Mouse (Mus musculus) MEL (cell line): Measurements from ENCODE around the gene Limk2. TPM values are rescaled to one million over a fixed set of nuclear protein-coding genes. Genes with fewer than 3 reads are reported as not detected.

Experiments used
- DNase-seq: peaks from one replicate; pipeline ENCODE4 v3.0.0; 2011; ENCODE audit warnings: low read depth, low spot score
- H3K27ac ChIP-seq: 2 replicates; pipeline ENCODE4 v1.5.1; 2012; ENCODE audit warnings: low read depth, mild to moderate bottlenecking, control low read depth, low read length, moderate library complexity; ENCODE audit not compliant: control insufficient read depth
- H3K27me3 ChIP-seq, 2 experiments: fragments of 150-350 bp in 1 of 2; sonication (generic) in 1 of 2; 2 replicates each; pipeline ENCODE4 v1.6.1; 2012; ENCODE audit warnings: low read length in 2 of 2, mild to moderate bottlenecking in 2 of 2, improper control_type of control experiment in 1 of 2, moderate library complexity in 1 of 2; ENCODE audit not compliant: insufficient read depth in 2 of 2, control insufficient read depth in 1 of 2
- H3K36me3 ChIP-seq, 2 experiments: 2 replicates each; pipeline ENCODE4 v1.6.1; 2012 to 2014; ENCODE audit warnings: low read length in 2 of 2, improper control_type of control experiment in 1 of 2, inconsistent platforms in 1 of 2, mild to moderate bottlenecking in 1 of 2; ENCODE audit not compliant: insufficient read depth in 2 of 2, control insufficient read depth in 1 of 2
- H3K4me1 ChIP-seq, 2 experiments: fragments of 150-350 bp in 1 of 2; sonication (generic) in 1 of 2; 2 replicates each; pipeline ENCODE4 v1.6.1; 2012; ENCODE audit warnings: low read length in 2 of 2, improper control_type of control experiment in 1 of 2, mild to moderate bottlenecking in 1 of 2; ENCODE audit not compliant: insufficient read depth in 2 of 2, control insufficient read depth in 1 of 2
- H3K4me3 ChIP-seq, 2 experiments: fragments of 150-350 bp in 1 of 2; sonication (generic) in 1 of 2; 2 replicates each; pipeline ENCODE4 v1.5.1; 2012; ENCODE audit warnings: low read depth in 2 of 2, low read length in 2 of 2, mild to moderate bottlenecking in 2 of 2, moderate library complexity in 2 of 2, control low read depth in 1 of 2, improper control_type of control experiment in 1 of 2; ENCODE audit not compliant: control insufficient read depth in 1 of 2, insufficient read depth in 1 of 2
- H3K79me2 ChIP-seq: 2 replicates; pipeline ENCODE4 v1.6.1; 2012; ENCODE audit warnings: mild to moderate bottlenecking, low read length, moderate library complexity; ENCODE audit not compliant: control insufficient read depth, poor library complexity, insufficient read depth
- H3K9ac ChIP-seq: 2 replicates; pipeline ENCODE4 v1.6.1; 2012; ENCODE audit warnings: low read depth, mild to moderate bottlenecking, control low read depth, low read length, moderate library complexity; ENCODE audit not compliant: control insufficient read depth, poor library complexity, severe bottlenecking
- H3K9me3 ChIP-seq: fragments of 150-350 bp; sonication (generic); replicated peaks from 2 replicates; pipeline ENCODE4 v1.6.1; 2012; ENCODE audit warnings: mild to moderate bottlenecking, low read length, improper control_type of control experiment, moderate library complexity; ENCODE audit not compliant: insufficient read depth
- CHD1 ChIP-seq: IDR thresholded peaks from 2 replicates; pipeline ENCODE4 v1.6.1; 2012; ENCODE audit warnings: low read depth, mild to moderate bottlenecking, inconsistent platforms, low read length, improper control_type of control experiment
- CTCF ChIP-seq, 3 experiments: IDR thresholded peaks in 2 of 3; conservative IDR thresholded peaks in 1 of 3; 2 replicates each; pipeline ENCODE4 v1.5.1; 2011 to 2012; ENCODE audit warnings: low read length in 3 of 3, low read depth in 2 of 3, mild to moderate bottlenecking in 2 of 3, improper control_type of control experiment in 1 of 3, inconsistent platforms in 1 of 3, mixed read lengths in 1 of 3, moderate library complexity in 1 of 3; ENCODE audit not compliant: control insufficient read depth in 1 of 3, insufficient read depth in 1 of 3, poor library complexity in 1 of 3, severe bottlenecking in 1 of 3
- ELF1 ChIP-seq: IDR thresholded peaks from 2 replicates; pipeline ENCODE4 v1.6.1; 2014; ENCODE audit warnings: low read depth, mild to moderate bottlenecking, inconsistent platforms, low read length, improper control_type of control experiment, moderate library complexity
- EP300 ChIP-seq, 2 experiments: IDR thresholded peaks; 2 replicates each; pipeline ENCODE4 v1.6.1; 2011; ENCODE audit warnings: improper control_type of control experiment in 2 of 2, low read length in 2 of 2, low read depth in 1 of 2, mild to moderate bottlenecking in 1 of 2
- ETS1 ChIP-seq: IDR thresholded peaks from 2 replicates; pipeline ENCODE4 v1.6.1; 2012; ENCODE audit warnings: low read depth, mild to moderate bottlenecking, inconsistent platforms, low read length, improper control_type of control experiment, moderate library complexity
- GATA1 ChIP-seq: IDR thresholded peaks from 2 replicates; pipeline ENCODE4 v1.6.1; 2011; ENCODE audit warnings: low read depth, low read length, improper control_type of control experiment
- HCFC1 ChIP-seq: IDR thresholded peaks from 2 replicates; pipeline ENCODE4 v1.6.1; 2012; ENCODE audit warnings: low read depth, mild to moderate bottlenecking, inconsistent platforms, low read length, improper control_type of control experiment, moderate library complexity
- KAT2A ChIP-seq: conservative IDR thresholded peaks from 2 replicates; pipeline ENCODE4 v1.6.1; 2012; ENCODE audit warnings: low read depth, low read length, improper control_type of control experiment, inconsistent platforms
- MAX ChIP-seq: IDR thresholded peaks from 2 replicates; pipeline ENCODE4 v1.6.1; 2011; ENCODE audit warnings: low read length, improper control_type of control experiment
- MYB ChIP-seq: IDR thresholded peaks from 2 replicates; pipeline ENCODE4 v1.6.1; 2011; ENCODE audit warnings: mild to moderate bottlenecking, low read depth, low read length, improper control_type of control experiment
- MYC ChIP-seq: IDR thresholded peaks from 2 replicates; pipeline ENCODE4 v1.6.1; 2011; ENCODE audit warnings: low read depth, mild to moderate bottlenecking, low read length, improper control_type of control experiment, moderate library complexity
- NRF1 ChIP-seq: IDR thresholded peaks from 2 replicates; pipeline ENCODE4 v1.6.1; 2014; ENCODE audit warnings: low read depth, mild to moderate bottlenecking, inconsistent platforms, low read length, improper control_type of control experiment, moderate library complexity; ENCODE audit not compliant: poor library complexity, insufficient read depth, severe bottlenecking
- POLR2A ChIP-seq, 2 experiments: IDR thresholded peaks; 2 replicates each; pipeline ENCODE4 v1.6.1; 2011 to 2012; ENCODE audit warnings: low read length in 2 of 2, mild to moderate bottlenecking in 2 of 2, control low read depth in 1 of 2, improper control_type of control experiment in 1 of 2, low read depth in 1 of 2, moderate library complexity in 1 of 2; ENCODE audit not compliant: control insufficient read depth in 1 of 2, insufficient read depth in 1 of 2, poor library complexity in 1 of 2
- POLR2AphosphoS2 ChIP-seq: IDR thresholded peaks from 2 replicates; pipeline ENCODE4 v1.6.1; 2011; ENCODE audit warnings: low read length, improper control_type of control experiment
- RAD21 ChIP-seq: IDR thresholded peaks from 2 replicates; pipeline ENCODE4 v1.6.1; 2011; ENCODE audit warnings: mild to moderate bottlenecking, low read depth, low read length, improper control_type of control experiment
- USF1 ChIP-seq: IDR thresholded peaks from 2 replicates; pipeline ENCODE4 v1.6.1; 2014; ENCODE audit warnings: low read depth, mild to moderate bottlenecking, inconsistent platforms, low read length, improper control_type of control experiment, moderate library complexity
- ZC3H11A ChIP-seq: IDR thresholded peaks from 2 replicates; pipeline ENCODE4 v1.6.1; 2012; ENCODE audit warnings: low read depth, mild to moderate bottlenecking, inconsistent platforms, low read length, improper control_type of control experiment
- ZMIZ1 ChIP-seq: IDR thresholded peaks from 2 replicates; pipeline ENCODE4 v1.6.1; 2012; ENCODE audit warnings: low read depth, mild to moderate bottlenecking, inconsistent platforms, low read length, improper control_type of control experiment, moderate library complexity
- polyA plus RNA-seq, 2 experiments: library from polyadenylated mRNA; stranded (reverse) in 1 of 2; unstranded in 1 of 2; fragments of >175 nt in 1 of 2; fragments of >200 nt in 1 of 2; gene quantifications; 2 replicates each; pipeline versions ENCODE4 v1.2.1 to v1.2.4; 2012; ENCODE audit warnings: low replicate concordance in 2 of 2, low read depth in 1 of 2; ENCODE audit not compliant: insufficient read length in 2 of 2, insufficient read depth in 1 of 2, missing spikeins in 1 of 2
- total RNA-seq: library from RNA; depleted of rRNA; stranded (reverse); fragments of 300-350 nt; gene quantifications from 2 replicates; pipeline ENCODE4 v1.2.3, GENCODE M21; 2012

The Limk2 gene
- total and polyA plus RNA-seq, 3 experiments, result 19.6 to 29.1 TPM; not detected in 1

DNA sequence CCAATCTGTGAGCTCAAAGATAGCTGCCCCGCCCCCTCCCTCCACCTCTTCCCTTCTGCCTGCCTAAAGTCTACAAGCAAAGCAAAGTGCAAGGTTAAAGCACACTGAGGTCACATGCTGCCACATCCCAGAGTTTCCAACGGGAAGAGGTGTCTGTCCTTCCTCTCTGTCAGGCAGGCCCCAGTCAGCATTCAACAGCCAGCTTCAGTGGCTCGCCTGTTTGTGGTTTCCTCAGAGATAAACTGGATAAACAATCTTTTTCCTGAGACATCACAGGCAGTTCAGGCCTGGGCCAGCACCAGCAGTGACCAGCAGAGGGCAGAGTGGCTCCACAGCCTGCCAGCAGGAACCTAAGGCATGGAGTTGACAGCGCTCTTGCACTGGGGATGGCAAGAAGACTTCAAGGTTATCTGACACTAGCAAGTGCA lies 22.0 kb downstream of the Limk2 start (continued):
- TF ChIP-seq KAT2A (0 out of 2 replicates have a peak, but pooled peaks have one; percentile 15), ETS1 (peak; percentile 82), POLR2AphosphoS2 (no peak), POLR2A (IDR thresholded peaks at IDR 0.05; ENCODE audit: control insufficient read depth in 1 of 2, insufficient read depth in 1 of 2, low read depth in 1 of 2, low read length in 2 of 2, poor library complexity in 1 of 2) (no peak), MAX (peak; percentile 85), EP300 (IDR thresholded peaks at IDR 0.05; ENCODE audit: low read depth in 1 of 2, low read length in 2 of 2) (peak; percentile 79 to 80), MYB (peak; percentile 64), ELF1 (peak; percentile 62), ZC3H11A (peak; percentile 81), CHD1 (no peak), HCFC1 (peak; percentile 62), RAD21 (peak; percentile 96), MYC (peak; percentile 92), CTCF (IDR thresholded peaks at IDR 0.05 in 2 of 3, conservative IDR thresholded peaks at IDR 0.05 in 1 of 3; ENCODE audit: control insufficient read depth in 1 of 3, insufficient read depth in 1 of 3, low read depth in 2 of 3, low read length in 3 of 3, poor library complexity in 1 of 3, severe bottlenecking in 1 of 3) (peak; percentile 99 to 100 (median 100)), ZMIZ1 (no peak), GATA1 (peak; percentile 72), USF1 (peak; percentile 72)

DNA sequence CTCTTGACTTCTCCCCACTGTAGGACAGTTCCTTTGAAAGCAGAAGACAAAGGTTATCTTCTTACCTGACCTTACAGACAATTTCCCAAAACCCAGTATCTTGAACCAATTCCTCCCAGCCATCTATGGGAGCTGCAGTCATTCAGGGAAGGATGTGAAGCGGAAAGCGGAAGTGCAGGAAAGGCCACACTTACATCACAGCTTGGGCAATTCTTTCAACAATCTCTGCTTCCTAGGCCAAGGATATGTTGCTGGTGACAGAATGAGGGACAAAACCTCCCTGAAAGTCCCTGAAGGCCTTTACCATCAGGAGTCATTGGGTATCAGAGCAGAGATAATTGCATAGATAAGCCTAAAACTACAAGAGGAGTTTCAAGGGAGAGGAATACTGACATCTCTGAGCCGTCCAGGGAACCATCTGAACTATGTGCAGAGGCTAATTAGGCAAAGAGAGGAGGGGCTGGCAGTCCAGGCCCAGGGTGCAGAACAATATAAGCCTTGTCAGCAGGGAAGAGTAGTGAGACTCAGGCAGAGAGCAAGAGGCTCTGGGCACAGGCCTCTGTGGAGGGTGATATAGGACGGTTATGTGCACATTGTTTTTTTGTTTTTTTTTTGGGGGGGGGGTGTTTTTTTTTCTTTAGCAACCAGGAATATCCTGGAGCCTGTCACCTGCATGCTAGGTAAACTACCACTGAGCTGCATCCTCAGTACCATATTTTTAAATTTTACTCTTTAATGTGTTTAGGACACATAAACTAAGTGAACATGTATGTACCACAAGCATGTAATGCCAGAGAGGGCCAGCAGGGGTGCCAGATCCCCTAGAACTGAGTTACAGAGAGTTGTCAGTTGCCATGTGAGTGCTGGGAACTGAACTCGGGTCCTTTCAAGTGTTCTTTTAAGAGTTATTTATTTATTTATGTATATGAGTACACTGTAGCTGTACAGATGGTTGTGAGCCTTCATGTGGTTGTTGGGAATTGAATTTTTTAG lies 26.1 kb downstream of the Limk2 start:
- no peaks in the 10 kb centered on the region for H3K27me3 ChIP-seq
- H3K9ac ChIP-seq, result no peak overlapping the region
- no peaks in the 10 kb centered on the region for H3K79me2 ChIP-seq
- no peak overlapping the region for H3K4me3 ChIP-seq
- no peaks in the 10 kb centered on the region for H3K9me3 ChIP-seq
- peaks cover 13 to 29% of the 10 kb centered on the region in 2 experiments for H3K4me1 ChIP-seq
- H3K27ac ChIP-seq, result no peak overlapping the region
- peaks cover 2 to 23% of the 10 kb centered on the region in 2 experiments; a peak in 3 of 4 replicates for H3K36me3 ChIP-seq
- TF ChIP-seq NRF1 (no peak), ZMIZ1 (no peak), CTCF (IDR thresholded peaks at IDR 0.05 in 2 of 3, conservative IDR thresholded peaks at IDR 0.05 in 1 of 3; ENCODE audit: control insufficient read depth in 1 of 3, insufficient read depth in 1 of 3, low read depth in 2 of 3, low read length in 3 of 3, poor library complexity in 1 of 3, severe bottlenecking in 1 of 3) (peak; percentile 33 to 46 (median 37); a peak in 5 of 6 replicates), HCFC1 (no peak)
- peak; percentile 75 for DNase-seq
